8 mouse cellular contexts compared by ENCODE assay signal in the genomic region with DNA sequence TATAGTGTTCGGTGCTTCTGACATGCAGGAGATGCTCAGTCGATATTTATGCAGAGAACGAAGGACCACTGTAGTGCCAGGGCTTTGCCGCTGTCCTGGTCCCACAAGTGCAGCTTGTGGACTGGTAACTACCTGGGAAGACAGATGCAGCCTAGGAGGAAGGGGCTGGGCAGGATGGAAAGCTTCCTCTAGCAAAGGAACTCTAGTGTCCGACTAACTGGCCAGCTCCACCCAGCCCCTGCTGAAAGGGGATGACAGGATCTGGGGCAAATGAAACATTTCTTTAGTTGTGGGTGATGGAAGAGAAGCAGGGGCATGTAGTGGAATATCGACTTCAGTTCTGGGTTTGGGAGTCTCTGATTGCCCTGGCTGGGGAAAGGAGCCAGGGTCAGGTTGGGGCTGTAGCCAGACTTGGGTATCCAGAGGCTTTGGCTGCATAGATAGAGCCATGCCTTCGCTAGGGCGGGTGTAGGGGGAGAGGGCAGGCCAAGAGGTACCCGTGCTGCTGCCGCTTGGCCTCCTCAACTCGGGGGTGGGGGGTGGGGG. TPM values are rescaled to one million over a fixed set of nuclear protein-coding genes. Genes with fewer than 3 reads are reported as not detected.
A peak's percentile ranks its signal among the peaks of the same experiment; 100 is the strongest.
DNase-seq lines count a peak whose midpoint lies in the region; ATAC-seq lines count a peak whose summit lies in the region.

No protein-coding gene starts in this region.

- peak overlapping the region; percentile 77 for H3K9ac ChIP-seq in midbrain, embryonic 13.5 days (replicated peaks)

- WGBS in hindbrain, embryonic 10.5 days = 28% methylated on average over 11 of the region's 11 CpGs
- 31% methylated on average over 10 of the region's 11 CpGs for WGBS in midbrain, embryonic 13.5 days

- H3K4me2 ChIP-seq in midbrain, embryonic 13.5 days (replicated peaks) = peak overlapping the region; percentile 94

- peaks cover 69% of the 10 kb centered on the region for H3K4me1 ChIP-seq in hindbrain, embryonic 10.5 days (replicated peaks)
- H3K4me1 ChIP-seq in midbrain, embryonic 13.5 days (replicated peaks) = peaks cover 47% of the 10 kb centered on the region

- peak; percentile 28 to 30 for DNase-seq in cerebellum, postnatal 25 days
- no peak for DNase-seq in cerebellum, adult 11 months
- peak; percentile 23 for DNase-seq in R1 (ENCODE audit: low read depth, low spot score)
- peak; percentile 26 for DNase-seq in hindbrain, embryonic 10.5 days (ENCODE audit: low spot score)
- no peak for DNase-seq in spleen, adult 12 weeks (ENCODE audit: low spot score)
- DNase-seq in right cerebral cortex, postnatal 4 days = no peak
- no peak for DNase-seq in urinary bladder, postnatal 10 days (ENCODE audit: low spot score)

- peak; percentile 64 for ATAC-seq in midbrain, embryonic 13.5 days

- H3K36me3 ChIP-seq in hindbrain, embryonic 10.5 days = no peaks in the 10 kb centered on the region
- H3K36me3 ChIP-seq in midbrain, embryonic 13.5 days = no peaks in the 10 kb centered on the region

- H3K9me3 ChIP-seq in hindbrain, embryonic 10.5 days = no peaks in the 10 kb centered on the region
- H3K9me3 ChIP-seq in midbrain, embryonic 13.5 days = no peaks in the 10 kb centered on the region

- peak overlapping the region; percentile 81 for H3K4me3 ChIP-seq in hindbrain, embryonic 10.5 days
- H3K4me3 ChIP-seq in midbrain, embryonic 13.5 days (replicated peaks) = peak overlapping the region; percentile 77

- peak overlapping the region; percentile 86 for H3K27ac ChIP-seq in hindbrain, embryonic 10.5 days
- peak overlapping the region; percentile 84 for H3K27ac ChIP-seq in midbrain, embryonic 13.5 days

- H3K27me3 ChIP-seq in hindbrain, embryonic 10.5 days (ENCODE audit: insufficient read depth, poor library complexity, severe bottlenecking) = peaks cover 76% of the 10 kb centered on the region
- H3K27me3 ChIP-seq in midbrain, embryonic 13.5 days = peaks cover 22% of the 10 kb centered on the region

RNA-seq across cellular contexts. Expression of a gene that starts 0.5 kb away (rescaled TPM):
- 3.9 and 5.0 TPM in 2 replicates for polyA plus RNA-seq in hindbrain, embryonic 10.5 days (2016; fragmentation: Nextera tagmentation; extraction: Ambion mirVana)
- 26.2 and 35.4 TPM in 2 replicates for polyA plus RNA-seq in midbrain, embryonic 13.5 days (2015; fragmentation: Nextera tagmentation; extraction: Ambion mirVana)

Comparison
In these comparisons a context has a peak if more than half of its experiments do, and no peak if none do; other contexts are left out.
1. DNase-seq: peak in cerebellum, postnatal 25 days (2 of 2), R1 (single experiment) and hindbrain, embryonic 10.5 days (single experiment); none in cerebellum, adult 11 months (single experiment), spleen, adult 12 weeks (single experiment), right cerebral cortex, postnatal 4 days (single experiment) and urinary bladder, postnatal 10 days (single experiment).